Mouse (Mus musculus) midbrain, embryonic 15.5 days (tissue): ENCODE results near the gene Lamtor5. TPM values are rescaled to one million over a fixed set of nuclear protein-coding genes. Genes with fewer than 3 reads are reported as not detected.

Experiments used
- ATAC-seq: fragments of 200-750 bp; cut with Nextera tagmentation; replicated peaks from 2 replicates; pipeline ENCODE4 v1.8.0; 2017; ENCODE audit warnings: moderate TSS enrichment
- H3K27ac ChIP-seq: fragments of 300-500 bp; sonication (generic); 2 replicates; pipeline ENCODE4 v1.5.1; 2015; ENCODE audit warnings: mild to moderate bottlenecking, inconsistent platforms
- H3K27me3 ChIP-seq: fragments of 300-500 bp; sonication (generic); replicated peaks from 2 replicates; pipeline ENCODE4 v1.6.1; 2015; ENCODE audit warnings: inconsistent platforms
- H3K36me3 ChIP-seq: fragments of 300-500 bp; sonication (generic); replicated peaks from 2 replicates; pipeline ENCODE4 v1.6.1; 2015; ENCODE audit warnings: inconsistent platforms
- H3K4me1 ChIP-seq: fragments of 300-500 bp; sonication (generic); 2 replicates; pipeline ENCODE4 v1.6.1; 2015; ENCODE audit warnings: inconsistent platforms
- H3K4me2 ChIP-seq: fragments of 300-500 bp; sonication (generic); 2 replicates; pipeline ENCODE4 v1.6.1; 2015; ENCODE audit warnings: inconsistent platforms, mild to moderate bottlenecking, moderate library complexity
- H3K4me3 ChIP-seq: fragments of 300-500 bp; sonication (generic); 2 replicates; pipeline ENCODE4 v1.5.1; 2015; ENCODE audit warnings: mild to moderate bottlenecking, inconsistent platforms
- H3K9ac ChIP-seq: fragments of 300-500 bp; sonication (generic); 2 replicates; pipeline ENCODE4 v1.6.1; 2015; ENCODE audit warnings: mild to moderate bottlenecking, inconsistent platforms
- H3K9me3 ChIP-seq: fragments of 300-500 bp; sonication (generic); 2 replicates; pipeline ENCODE4 v1.6.1; 2016; ENCODE audit warnings: inconsistent platforms
- WGBS: fragments of 180-500 bp; shearing (Covaris S2); methylation state at CpG from one replicate; pipeline ENCODE4 v1.1.7; 2015; ENCODE audit warnings: mixed read lengths; 5-methylcytosine and 5-hydroxymethylcytosine counted together
- polyA plus RNA-seq: library from polyadenylated mRNA; unstranded; fragments of >200 nt; fragmentation: Nextera tagmentation; extraction: Ambion mirVana; gene quantifications from 2 replicates; pipeline ENCODE4 v1.2.1, GENCODE M21; 2015

Gene Lamtor5
- polyA plus RNA-seq, 1 experiment from 2014 or later = 177 TPM

DNA sequence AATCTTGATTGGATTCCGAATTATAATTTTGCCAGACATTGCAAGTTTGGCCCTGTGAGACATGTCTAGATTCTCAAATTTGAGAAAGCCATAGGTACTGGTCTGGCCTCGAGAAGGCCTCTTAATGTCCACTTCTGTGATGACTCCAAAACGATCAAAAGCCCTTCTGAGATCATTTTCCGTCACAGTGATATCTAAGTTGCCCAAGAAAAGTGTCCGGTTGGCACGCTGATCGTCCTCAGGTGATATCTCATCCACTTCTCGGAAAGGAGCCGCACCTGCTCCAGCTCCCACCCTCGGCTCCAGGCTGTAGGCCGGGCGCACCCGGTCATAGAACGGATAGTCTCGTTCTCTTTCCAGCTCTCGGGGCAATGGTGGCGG, 53.1 kb downstream of the Lamtor5 start:
- H3K4me2 ChIP-seq = peak overlapping the region; percentile 82
- H3K9me3 ChIP-seq = no peaks in the 10 kb centered on the region
- H3K4me3 ChIP-seq = peak overlapping the region; percentile 78
- peak overlapping the region; percentile 77 for H3K9ac ChIP-seq
- WGBS = 25% methylated on average over 17 of the region's 17 CpGs
- H3K4me1 ChIP-seq = peaks cover 38% of the 10 kb centered on the region
- peak overlapping the region; percentile 88 for H3K27ac ChIP-seq
- H3K27me3 ChIP-seq = no peaks in the 10 kb centered on the region
- H3K36me3 ChIP-seq = 0 out of 2 replicates have a peak, but pooled peaks cover 4% of the 10 kb centered on the region
- no peak for ATAC-seq

DNA sequence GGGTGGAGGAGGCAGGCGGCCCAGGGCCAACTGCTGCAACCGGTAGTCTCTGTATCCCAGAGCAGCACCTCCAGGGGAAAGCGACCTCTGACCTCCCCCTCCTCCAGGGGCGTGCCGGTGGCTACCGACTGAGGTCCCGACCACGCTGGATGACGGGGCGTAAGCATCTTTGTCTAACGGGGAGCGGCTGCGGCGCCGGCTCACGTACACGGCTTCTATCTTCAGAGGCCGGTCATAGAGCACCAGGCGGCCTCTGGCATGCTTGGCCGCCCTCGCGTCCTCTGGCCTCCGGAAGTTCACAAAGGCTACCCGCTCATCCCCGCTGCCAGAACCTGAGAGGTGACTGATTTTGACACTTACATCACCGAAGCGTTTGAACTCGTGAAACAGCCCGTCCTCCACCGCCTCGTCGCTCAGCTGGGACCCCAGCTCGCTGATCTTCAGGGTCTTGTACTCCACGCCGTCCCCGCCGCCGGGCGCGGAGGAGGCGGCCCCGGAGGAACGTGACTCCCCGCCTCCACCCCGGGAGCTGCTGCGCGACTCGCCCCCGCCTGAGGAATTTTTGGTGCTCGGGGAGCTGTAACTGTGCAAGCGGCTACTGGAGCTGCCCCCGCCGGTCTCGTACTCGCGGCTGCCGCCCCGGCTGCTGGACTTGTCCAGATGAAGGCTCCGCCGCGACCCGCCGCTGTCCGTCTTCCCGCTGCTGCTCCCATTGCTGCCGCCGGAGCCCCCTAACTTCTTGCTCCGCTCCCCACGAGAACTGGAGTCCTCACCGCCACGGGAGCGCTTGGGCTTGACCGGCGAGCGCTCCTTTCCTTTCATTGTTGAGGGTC, 53.7 kb downstream of the Lamtor5 start:
- Histone ChIP-seq H3K9ac (peak overlapping the region; percentile 77), H3K4me2 (peak overlapping the region; percentile 82), H3K4me1 (peaks cover 38% of the 10 kb centered on the region), H3K4me3 (peak overlapping the region; percentile 78), H3K36me3 (0 out of 2 replicates have a peak, but pooled peaks cover 4% of the 10 kb centered on the region), H3K27me3 (no peaks in the 10 kb centered on the region), H3K27ac (peak overlapping the region; percentile 88), H3K9me3 (no peaks in the 10 kb centered on the region)
- ATAC-seq = peak; percentile 1
- WGBS = under 1% methylated on average over 75 of the region's 75 CpGs

DNA sequence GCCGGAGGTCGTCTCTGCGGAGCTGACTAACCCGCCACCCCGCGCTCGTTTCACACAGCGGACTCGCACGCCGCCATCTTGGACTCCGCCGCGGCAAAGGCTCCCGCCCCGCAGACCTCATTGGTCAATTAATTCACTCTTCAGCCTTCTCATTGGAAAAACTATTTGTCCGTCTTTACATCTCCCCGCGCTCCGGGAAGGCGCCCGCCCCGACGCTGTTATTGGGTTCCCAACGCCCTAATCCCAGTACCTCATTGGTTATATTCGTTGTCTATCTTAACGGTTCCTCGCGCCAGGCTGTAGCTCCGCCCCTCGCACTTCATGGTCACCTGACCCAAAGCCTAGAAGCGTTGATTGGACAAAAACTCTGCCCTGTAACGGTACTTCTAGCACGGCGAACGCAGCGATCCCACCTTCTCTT, 54.3 kb downstream of the Lamtor5 start:
- peak overlapping the region; percentile 78 for H3K4me3 ChIP-seq
- 0 out of 2 replicates have a peak, but pooled peaks cover 4% of the 10 kb centered on the region for H3K36me3 ChIP-seq
- peak overlapping the region; percentile 88 for H3K27ac ChIP-seq
- 0% methylated on average over 37 of the region's 37 CpGs for WGBS
- H3K9me3 ChIP-seq = no peaks in the 10 kb centered on the region
- peak overlapping the region; percentile 82; the same call in 1 of the 2 replicates for H3K4me2 ChIP-seq
- ATAC-seq = peak; percentile 98
- H3K9ac ChIP-seq = peak overlapping the region; percentile 77
- H3K4me1 ChIP-seq = peaks cover 38% of the 10 kb centered on the region
- H3K27me3 ChIP-seq = no peaks in the 10 kb centered on the region

Other genes starting within 250 kb of the Lamtor5 start
- 18.8 and 22.1 TPM in 2 replicates for gene Kcna3, start 242.7 kb upstream of the Lamtor5 start, polyA plus RNA-seq
- gene Kcna2, start 177.7 kb upstream of the Lamtor5 start, polyA plus RNA-seq = 1.7 and 1.9 TPM in 2 replicates
- gene Kcna10, start 95.8 kb upstream of the Lamtor5 start, polyA plus RNA-seq = not detected in 2 replicates
- 0.27 TPM in 1 of 2 replicates, not detected in the other for gene Cym, start 57.1 kb upstream of the Lamtor5 start, polyA plus RNA-seq
- gene A630076J17Rik, start 48.2 kb upstream of the Lamtor5 start, polyA plus RNA-seq = not detected in 2 replicates
- 0.08 and 0.10 TPM in 2 replicates for gene Prok1, start 39.2 kb upstream of the Lamtor5 start, polyA plus RNA-seq
- 2.3 and 2.8 TPM in 2 replicates for gene Slc16a4, start 12.4 kb downstream of the Lamtor5 start, polyA plus RNA-seq
- gene Rbm15, start 54.8 kb downstream of the Lamtor5 start, polyA plus RNA-seq = 6.8 TPM in 2 replicates
- 8.8 and 9.1 TPM in 2 replicates for gene Kcnc4, start 180.7 kb downstream of the Lamtor5 start, polyA plus RNA-seq
- gene Slc6a17, start 239.2 kb downstream of the Lamtor5 start, polyA plus RNA-seq = 16.6 and 19.2 TPM in 2 replicates